Mouse (Mus musculus) forelimb bud, embryonic 11.5 days (tissue): Measurements from ENCODE around the gene Hspa12b.
"Not testable (repeated sequence)": the region's sequence is repeated elsewhere in the genome, so short reads cannot be mapped to it uniquely, and the experiment has no call there.

Experiments
- DNase-seq: peaks from one replicate; pipeline ENCODE4 v3.0.0-alpha.2; 2012; ENCODE audit warnings: low read depth, low spot score

The Hspa12b gene

DNA sequence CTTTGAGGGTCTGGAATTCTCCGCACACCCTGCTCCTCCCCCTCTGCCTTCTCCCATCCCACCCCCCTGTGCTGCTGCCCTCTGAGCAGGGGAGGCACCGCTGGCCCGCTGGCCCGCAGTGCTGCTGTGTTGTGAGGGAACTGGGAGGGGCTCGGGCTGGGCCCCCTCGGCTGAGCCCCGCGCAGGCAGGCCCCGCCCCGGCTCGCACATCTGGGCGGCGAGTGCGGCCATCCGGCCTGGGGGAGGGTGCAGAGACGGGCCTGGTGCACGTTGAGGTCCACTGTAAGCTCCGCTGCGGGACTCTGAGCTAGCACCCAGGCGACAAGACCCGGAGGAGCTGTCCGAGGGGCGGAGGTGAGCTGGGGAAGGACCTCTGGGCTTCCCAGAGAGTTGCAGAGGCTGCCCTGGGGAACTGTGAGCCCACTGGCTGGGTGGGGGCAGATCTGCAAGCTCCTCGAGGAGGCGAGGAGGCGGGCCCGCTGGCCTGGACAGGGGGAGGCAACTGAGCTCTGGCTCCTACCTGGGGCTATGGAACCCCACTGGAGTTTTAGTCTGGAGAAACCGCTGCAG lies at the start of gene Hspa12b:
Gene Hspa12b (plus strand): TSS at position 120 of the 570 bp plus-strand sequence.
- peak; percentile 77 for DNase-seq

DNA sequence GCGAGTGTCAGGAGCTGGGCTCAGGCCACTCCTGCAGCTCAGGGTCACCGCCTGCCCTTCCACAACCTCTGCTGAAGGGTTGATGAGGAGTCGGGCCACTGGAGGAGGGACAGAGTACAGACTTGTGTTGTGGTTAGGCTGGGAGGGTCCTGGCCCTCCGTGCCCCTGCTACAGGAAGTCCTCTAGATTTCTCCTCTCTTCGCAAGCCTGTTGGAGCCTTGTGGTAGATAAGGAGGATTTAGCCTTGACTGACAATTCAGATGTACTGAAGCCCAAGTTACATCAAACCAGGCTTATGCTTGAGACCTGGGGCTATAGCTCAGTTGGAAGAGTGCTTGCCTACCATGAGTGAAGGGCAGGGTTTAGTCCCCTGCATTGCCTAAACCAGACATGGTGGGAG lies 46.6 kb upstream of the Hspa12b start:
- no peak for DNase-seq

GRCm38 (mm10) chr2:131084206-131084605 lies 42.9 kb upstream of the Hspa12b start:
- DNase-seq: no peak

- no peak for DNase-seq
Observed at GRCm38 (mm10) chr2:131086667-131087390, 40.3 kb upstream of the Hspa12b start, which contains the start of gene Siglec1. Siglec1 (minus strand) TSS chr2:131086765.

- DNase-seq: no peak
Observed at GRCm38 (mm10) chr2:131088581-131088980, 38.5 kb upstream of the Hspa12b start.

DNA sequence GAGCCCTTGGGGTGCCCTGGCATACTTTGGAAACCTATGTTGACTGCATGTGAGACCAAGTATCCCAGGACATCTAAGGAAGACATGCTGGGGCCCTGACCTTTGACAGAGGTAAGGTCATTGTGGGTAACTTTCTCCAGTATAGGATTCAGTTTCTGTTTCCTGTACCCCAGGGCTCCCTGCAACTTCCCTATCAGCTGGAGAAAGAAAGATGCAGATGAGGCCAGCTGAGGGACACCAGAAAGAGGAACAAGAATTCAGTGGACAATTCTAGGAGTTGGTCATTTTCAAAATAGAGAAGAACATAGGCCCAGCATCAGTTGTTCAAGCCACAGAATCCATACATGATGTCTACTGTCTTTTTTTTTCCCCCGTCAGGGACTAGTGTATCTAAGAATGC lies 37.4 kb upstream of the Hspa12b start:
- DNase-seq: no peak

DNA sequence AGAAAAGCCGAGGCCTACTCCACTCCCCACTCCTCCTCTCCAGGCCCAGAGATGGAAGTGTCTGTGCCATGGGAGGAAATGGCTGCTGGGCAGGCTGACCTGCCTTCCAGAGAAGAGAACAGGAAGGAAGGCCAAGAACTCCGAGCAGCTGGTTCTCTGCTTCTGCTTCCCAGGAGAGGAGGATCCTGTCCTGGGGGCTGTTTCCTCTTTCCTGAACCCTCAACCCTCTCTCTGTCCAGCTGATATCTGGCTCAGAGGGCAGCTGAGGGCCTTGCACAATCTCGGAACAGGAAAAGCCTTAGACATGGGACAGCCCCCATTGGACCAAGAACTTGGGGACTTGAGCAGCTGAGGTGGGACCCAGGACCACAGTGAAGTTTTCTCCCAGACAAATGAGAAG lies 36.2 kb upstream of the Hspa12b start:
- DNase-seq: no peak

GRCm38 (mm10) chr2:131093577-131093976 lies 33.5 kb upstream of the Hspa12b start:
- DNase-seq: no peak

- DNase-seq: peak; percentile 81
Observed at GRCm38 (mm10) chr2:131094823-131095222, 32.3 kb upstream of the Hspa12b start.

- DNase-seq: peak; percentile 60
Observed at GRCm38 (mm10) chr2:131096101-131096795, 30.8 kb upstream of the Hspa12b start.

DNA sequence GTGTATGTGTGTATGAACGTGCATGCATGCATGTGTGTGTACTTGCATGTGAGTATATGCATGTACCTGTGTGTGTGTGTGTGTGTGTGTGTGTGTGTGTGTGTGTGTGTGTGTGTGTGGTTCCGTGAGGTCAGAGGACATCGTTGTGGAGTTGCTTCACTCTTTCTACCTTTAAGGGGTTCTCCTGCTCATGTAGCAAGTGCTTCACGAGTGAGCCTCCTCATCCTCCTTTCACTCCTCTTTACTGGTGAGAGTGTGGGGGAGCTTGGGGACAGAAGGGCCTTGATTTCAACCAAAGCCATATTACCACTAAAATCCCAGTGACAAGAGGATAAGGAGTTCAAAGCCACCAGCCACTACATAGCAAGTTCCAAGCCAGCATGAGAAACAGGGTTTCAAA lies 30.0 kb upstream of the Hspa12b start:
- DNase-seq: no peak

DNA sequence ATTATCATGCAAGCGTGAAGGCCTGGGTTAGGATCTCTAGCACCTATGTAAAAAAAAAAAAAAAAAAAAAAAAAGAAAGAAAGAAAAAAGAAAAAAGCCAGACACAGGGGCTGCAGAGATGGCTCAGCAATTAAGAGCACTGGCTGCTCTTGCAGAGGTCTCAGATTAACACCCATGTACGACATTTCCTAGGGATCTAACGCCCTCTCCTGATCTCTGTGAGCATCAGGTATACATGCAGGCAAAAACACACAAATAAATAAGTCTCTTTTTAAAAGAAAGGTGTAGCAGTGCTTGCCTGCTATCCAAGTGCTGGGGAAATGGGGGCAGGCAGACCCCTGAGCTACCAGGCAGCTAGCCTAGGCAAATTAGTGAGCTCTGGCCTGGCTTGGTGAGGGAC lies 25.6 kb upstream of the Hspa12b start:
- no peak for DNase-seq

- no peak for DNase-seq
Observed at GRCm38 (mm10) chr2:131104021-131104420, 23.1 kb upstream of the Hspa12b start.

DNA sequence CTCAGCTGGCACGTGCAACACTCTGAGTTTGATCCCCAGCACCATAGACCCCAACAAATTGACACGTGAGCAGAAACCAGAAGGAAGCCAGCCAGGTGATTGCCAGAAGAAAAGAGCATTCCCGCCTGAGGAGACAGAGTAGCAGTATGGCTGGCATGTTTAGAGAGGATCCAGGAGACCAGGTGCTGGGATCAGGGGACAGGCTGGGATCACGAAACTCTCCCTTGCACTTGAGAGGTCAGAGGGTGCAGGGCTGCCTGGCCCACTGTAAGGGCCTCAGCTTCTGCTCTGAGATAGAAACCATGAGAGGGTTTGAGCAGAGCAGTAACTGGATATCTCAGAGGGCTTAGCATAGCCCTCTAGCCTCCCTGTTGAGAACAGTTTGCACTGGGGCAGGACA lies 22.0 kb upstream of the Hspa12b start:
- DNase-seq: not testable (repeated sequence)

DNA sequence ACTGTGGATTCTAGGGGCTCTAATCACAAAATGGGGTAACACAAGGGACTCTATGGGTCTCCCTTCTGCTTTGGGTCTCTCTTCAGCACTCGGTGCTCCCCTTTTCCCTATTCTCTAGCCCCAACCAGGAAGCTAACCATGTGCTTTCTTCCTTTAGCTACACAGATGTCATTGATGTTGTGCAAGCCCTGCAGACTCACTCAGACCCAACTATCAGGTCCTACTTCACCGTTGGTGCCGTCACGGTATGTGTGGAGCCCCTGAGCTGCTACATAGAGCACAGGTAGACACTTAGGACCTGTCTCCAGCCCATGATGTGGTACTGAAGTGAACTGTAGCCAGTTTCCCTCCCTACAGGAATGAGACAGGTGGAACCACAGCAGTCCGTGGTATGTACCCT lies 21.1 kb upstream of the Hspa12b start:
- DNase-seq: no peak

DNA sequence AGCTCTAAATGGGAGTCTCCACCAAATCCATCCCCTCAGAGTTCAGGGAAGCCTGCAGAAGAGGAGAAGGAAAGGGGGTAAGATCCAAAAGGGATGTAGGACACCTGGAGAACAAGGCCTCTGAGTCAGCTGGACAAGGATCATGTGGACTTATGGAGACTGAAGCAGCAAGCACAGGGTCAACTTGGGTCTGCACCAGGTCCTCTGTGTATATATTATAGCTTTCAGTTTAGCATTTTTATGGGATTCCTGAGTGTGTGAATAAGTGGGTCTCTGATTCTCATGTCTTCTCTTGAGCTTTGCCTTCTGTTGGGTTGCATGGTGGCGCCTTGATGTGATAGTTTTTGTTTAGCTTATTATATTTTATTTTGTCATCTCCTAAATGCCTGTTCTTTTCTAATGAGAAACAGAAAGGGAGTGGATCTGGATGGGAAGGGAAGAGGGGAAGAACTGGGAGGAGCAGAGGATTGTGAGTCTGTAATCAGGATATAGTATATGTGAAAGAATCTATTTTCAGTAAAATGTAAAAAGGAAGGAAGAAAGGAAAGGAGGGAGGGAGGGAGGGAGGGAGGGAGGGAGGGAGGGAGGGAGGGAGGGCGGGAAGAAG lies 8.0 kb upstream of the Hspa12b start:
- no peak for DNase-seq

DNA sequence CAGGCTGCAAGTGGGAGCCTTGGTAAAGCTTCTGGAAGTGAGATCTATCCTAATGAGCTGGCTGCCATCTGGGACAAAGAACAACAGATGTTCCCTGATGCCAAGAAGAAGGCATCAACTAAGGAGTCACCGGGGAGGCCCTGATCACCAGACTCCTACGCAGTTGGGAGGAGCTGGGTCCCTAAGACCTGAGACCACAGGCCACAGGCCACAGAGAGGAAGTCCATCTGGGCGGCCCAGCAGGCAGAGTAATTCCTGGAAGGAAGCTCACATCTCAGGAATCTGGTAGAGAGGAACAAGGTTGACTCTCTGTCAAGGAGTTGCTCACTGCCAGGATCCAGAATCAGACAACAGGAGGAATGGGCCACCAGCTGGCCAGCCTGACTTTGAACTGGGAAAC lies 2.9 kb upstream of the Hspa12b start:
- no peak for DNase-seq

DNA sequence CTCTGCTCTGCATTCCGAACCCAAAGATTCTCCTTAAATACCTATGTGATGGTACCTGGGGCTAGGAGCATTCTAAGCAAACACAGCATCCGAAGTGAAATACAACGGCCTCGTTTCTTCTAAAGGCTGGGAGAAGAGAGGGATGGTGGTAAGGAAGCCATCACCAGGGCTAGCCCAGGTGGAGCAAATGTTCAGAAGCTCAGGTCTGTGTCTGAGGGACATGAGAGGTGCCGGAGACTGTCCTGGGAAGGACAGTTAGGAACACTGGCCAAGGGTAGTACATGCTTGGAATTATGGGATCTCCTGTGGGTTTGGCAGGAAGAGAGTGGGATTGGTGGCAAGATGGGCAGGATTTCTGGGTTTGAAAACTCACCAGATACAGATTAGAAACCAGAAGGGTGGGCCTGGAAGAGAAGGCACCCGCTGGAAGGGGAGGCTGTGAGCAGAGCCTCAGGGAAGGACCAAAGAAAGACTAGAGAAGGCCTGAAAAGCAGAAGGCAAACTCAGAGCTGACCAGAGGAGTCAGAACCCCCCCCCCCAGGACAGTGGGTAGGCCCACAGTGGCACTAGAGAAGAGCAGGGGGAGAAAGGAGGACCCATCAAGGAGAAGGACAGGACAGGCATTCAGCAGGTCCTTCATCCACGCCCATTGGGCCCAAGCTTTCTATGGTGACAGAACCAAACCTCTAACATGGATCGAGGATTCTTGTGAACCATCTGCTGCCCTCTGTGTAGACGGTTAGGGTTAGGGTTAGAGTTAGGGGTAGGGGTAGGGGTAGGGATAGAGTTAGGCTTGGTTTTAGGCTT lies 1.7 kb upstream of the Hspa12b start:
- DNase-seq: no peak

GRCm38 (mm10) chr2:131125964-131126815 lies 890 bp upstream of the Hspa12b start:
- DNase-seq: no peak

DNA sequence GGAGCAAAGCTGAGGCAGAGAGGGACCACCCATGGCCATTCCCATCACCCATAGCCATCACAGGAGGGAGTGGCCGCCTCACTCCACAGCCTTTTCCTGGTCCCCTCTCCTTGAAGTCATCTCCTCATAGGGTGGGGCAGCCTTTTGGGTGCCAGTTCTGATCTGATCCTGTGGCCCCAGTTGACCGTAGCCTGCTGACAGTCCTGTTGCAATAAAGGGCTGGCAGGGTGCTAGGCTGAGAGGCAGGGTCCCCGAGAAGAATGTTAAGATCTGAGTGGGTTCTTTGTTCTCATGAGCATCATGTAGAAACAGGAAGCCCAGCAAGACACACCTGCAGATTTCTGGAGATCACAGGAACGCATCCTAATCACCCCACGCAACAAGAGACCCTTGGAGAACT lies 1.1 kb downstream of the Hspa12b start:
- DNase-seq: no peak
